Mouse (Mus musculus) 416B (cell line): Measurements from ENCODE around the gene Nfam1.

Source experiments
- DNase-seq: peaks from one replicate; pipeline ENCODE4 v3.0.0; 2011; ENCODE audit warnings: low read depth

Nfam1 gene

DNA sequence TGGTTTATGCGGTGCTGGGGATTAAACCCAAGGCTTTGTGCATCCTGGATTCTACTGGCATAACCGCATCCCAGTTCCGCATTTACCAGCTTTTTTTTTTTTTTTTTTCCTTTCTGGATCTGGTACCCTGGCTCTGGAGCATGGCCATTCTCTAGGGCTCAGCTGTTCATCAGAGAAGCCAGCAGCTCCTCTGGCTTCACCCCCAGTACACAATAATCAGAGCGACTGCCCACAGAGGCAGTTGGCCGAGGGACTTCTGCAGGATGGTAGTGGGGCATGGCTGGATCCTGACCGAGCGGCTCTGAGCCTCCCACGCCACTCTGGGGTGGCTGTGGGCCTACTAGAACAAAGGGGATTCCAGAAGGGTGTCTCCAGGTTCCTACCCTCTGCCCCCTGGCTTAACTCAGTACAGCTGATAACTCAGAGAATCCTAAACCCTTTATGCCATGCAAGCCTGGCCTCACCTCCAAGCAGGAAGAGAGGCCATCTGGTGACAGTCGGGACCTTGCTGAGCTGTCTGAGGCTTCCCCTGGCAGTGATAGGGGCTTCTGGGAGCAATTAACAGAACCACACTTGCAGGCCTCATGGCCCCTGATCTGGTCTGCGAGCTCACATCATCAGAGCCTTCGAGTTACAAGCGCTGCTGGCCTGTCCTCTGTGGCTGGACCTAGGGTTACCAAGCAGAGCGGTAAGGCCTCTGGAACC lies 40.9 kb downstream of the Nfam1 start:
- DNase-seq = no peak

DNA sequence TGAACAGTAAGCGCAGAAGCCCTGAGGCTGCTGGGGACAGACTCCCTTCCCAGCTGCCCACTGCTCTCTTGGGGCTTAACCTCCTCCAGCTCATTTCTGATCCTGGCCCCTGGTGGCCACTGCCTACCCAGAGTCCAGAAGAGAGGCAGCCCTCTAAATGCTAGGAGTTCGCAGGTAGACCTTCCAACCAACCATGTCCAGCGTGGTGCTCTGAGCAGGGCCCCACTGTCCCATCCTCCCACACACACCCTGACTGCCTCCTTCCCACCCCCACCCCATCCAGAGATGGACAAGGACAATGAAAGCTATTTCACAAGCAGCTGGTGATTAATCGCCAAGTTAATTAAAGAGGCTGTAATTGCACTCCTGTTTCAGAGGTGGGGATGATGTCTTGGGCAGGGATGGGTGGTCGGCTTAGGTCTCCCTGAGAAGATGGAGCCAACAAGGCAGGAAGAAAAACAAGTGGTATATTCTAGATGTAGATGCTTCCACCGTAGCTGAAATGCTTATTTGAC lies 43.9 kb downstream of the Nfam1 start:
- DNase-seq = no peak

DNA sequence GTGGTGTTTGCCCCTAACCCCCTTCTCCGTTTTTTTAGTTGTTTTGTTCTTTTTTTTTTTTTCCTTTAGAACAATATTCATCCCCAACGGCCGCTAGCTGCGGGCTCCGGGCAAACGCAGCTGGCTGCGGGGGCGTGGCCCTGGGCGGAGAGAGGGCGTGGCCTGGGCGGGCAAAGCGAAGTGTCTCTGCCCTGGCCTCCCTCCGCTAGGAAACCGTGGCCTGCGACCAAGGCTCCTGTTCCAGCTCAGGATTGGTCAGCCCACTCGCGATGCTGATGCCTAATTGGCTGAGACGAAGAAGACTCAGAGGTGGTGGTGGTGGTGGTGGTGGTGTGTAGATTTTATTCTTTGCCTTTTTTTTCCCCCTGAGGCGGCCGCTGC lies 45.4 kb downstream of the Nfam1 start, which contains the start of gene Tcf20:
Gene Tcf20 (minus strand): TSS at position 141 of the 381 bp plus-strand sequence.
- DNase-seq = peak; percentile 95

DNA sequence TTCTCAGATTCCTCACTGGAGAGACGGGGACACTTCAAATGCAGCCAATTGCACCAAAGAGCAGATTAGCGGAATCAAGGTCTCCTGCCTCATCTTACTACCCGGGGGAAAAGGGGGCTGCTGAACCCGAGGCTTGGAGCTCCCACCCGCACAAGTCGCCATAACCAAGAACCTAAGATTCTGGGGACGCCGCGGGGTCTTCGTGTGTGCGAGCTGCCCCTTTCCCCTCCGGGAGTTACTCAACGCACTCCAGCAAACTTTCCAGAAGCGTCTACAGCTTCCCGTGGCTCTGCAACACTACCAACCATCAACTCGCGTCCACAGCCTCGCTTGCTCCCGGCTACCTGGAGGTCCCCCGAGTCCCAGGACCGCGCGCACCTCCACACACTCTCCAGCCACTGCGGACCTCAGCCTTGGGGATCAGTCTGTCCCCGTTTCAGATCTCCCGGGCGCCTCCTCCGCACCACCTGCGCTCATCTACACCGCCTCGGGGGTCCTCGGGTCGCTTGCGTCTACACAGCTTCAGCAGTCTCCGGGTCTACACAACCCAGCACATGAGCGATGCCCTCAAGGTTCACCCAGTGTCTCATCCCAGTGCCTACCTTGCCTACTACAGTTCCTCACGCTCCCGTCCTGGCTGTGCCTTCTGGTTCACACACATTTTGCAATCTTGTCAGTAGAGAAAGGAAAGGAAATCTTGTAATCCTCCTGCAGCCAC lies 45.9 kb downstream of the Nfam1 start:
- no peak for DNase-seq

DNA sequence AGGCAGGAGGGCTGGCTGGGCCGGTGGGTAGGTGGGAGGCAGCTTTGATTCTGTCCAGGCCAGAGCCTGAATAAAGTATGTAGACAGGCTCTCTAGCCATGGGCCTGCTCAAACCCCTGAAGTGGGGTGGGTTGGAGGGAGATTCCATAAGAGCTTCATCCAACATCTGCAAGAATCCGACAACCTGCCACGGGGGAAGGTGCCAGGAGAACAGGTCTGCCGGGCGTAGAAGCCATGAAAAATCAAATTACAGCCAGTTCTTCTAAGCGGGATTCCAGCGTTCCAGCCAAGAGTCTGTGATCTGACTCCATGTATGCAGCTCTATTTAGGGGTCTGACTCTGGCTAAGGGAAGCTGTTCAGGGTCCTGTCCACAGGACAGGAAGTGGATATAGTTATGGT lies 48.5 kb downstream of the Nfam1 start:
- no peak for DNase-seq

DNA sequence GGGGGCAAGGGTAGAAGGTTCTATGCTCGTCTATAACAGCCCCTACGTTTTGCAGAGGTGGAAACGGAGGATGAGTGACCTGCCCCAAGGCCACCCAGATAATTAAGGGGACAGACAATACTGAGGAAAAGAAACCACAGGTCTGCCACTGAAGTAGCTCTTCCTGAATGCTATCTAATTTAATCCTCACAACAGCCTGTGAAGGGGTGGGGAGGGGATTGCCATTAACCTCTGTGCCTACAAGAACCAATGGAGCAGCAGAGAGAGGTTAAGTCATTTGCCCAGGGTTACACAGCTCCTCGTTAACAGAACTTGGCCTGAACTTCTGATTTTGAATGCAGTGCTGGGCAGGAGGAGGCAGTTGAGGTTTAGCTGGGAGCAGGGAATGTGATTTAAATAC lies 49.0 kb downstream of the Nfam1 start:
- peak; percentile 28 for DNase-seq

DNA sequence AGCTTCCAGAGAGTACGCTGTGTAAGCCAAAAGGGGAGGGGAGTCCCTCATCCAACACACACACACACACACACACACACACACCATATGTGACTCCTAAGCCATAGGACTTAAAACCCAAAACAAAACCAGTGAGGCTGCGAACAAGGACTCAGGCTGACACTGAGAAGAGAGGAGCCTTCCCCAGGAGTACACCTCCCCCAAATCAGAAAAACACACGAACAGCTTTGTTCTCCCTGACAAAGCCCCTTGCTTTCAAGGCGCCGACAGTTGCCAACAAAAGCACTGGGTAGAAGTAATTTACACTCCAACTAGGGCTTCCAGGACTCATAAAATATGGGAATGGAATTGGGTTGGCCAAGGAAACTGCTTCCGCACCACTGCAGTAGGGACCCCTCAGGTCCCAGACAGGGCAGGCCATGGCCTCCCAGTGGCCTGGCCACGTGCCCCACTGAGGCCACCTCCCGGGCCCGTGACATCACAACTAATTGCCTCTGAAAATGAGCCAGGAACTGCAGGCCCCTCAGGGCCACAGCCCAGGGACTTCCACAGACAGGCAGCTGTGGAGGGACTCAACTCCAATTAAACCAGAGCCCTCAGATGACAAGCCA lies 49.6 kb downstream of the Nfam1 start:
- DNase-seq = no peak

DNA sequence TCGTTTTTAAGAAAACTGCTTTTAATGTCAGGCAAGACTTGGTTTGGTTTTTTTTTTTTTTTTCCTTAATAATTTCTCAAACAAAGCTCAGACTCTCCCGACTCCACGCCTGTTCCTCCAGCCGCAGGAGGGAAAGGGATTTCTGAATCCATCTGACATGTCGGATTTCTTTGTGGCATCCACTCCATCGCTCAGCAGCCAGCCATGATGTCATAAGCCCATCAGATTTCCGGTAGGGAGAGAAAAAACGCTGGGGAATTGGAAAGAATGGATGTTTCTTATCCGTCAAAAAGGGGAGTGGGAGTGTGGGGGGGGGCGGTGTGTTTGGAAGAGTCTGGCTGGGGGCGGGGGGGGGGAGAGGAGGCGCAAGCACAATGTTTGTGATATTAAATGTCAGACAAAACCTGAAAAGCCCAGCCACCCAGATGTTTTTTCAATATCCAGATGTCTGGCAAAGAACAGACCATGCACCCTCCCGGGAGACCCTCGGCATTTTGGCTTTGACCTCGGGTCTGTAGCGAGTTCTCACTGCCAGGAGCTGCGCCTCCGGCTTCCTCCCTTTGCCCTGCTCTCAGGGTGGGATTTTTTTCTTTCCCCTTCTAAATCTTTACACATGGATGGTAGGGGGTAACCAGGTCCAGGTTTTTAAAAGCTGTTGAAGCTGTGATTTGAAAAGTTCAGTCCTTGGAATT lies 50.2 kb downstream of the Nfam1 start:
- DNase-seq = no peak

DNA sequence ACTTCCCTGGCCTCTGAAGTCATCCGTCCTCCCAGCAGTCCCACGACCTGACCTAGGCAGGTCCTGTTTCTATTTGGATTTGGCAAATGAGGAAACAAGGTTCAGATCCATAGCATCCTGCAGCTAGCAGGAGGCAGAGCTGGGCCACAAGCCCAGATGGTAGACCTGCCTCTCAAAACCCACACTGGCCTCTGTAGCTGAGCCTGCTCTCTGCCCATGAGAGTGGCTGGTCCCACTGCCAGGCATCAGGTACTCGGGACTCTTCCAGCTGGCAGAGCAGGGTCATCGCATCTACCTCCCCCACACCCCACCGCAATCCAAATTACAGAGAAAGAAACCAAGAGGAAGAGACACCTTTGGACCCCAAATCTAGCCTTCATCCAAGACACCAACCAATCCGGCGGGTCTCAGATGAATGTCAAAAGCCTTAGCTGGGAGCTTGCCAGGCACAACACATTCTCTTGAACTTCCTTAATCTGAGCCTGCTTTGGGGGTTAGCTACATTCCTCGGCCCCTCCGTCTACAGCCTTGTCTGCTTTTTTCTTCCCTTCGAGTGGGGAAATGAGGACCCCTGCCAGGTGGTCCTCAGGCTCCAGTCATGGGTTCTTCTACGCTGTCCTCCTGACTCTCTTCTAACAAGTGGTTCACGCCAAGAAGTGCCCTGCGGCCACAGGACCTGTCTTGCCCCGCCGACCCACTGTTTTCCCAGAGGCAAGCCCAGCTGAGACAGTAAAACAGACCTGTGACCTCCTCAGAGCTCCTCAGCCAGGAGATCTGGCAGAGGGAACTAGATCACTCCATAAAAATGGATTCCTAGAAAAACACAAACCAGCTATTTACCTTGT lies 51.2 kb downstream of the Nfam1 start:
- no peak for DNase-seq

DNA sequence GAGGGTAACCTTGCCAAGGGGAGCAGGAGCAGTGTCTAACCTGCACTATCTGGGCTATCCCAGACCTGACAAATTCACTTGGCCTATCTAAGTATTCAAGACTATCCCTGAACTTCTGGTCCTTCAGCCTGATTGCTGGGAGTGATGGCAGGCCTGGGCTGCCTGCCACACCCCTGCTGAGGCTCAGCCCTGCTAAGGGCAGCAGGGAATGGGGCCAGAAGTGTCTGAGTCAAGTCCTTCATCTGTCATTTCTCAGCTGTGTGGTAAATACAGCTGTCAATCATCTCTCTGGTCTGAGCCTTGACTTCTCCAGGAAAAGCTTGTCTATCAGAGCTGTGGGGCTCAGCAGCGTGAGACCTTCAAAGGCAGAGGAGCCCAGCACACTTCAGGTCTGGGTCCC lies 53.6 kb downstream of the Nfam1 start:
- no peak for DNase-seq

DNA sequence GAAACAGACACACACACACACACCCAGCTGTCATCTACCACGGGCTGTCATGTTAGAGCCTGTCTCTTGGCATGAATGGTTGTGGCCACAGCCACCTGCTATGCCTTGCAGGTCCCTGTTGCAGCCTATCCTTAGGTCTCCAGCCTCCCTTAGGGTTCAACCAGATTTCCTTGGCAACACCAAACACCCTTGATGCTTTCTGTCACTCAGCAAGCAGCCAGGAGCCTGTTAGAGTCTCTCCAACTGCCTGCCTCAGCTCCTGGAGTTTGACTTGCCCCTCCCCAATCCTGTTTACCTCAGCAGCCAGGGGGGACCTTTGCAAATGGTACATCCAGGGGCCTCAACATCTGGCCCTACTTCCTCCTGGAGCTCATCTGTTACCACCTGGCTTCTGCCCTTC lies 58.6 kb downstream of the Nfam1 start:
- no peak for DNase-seq

DNA sequence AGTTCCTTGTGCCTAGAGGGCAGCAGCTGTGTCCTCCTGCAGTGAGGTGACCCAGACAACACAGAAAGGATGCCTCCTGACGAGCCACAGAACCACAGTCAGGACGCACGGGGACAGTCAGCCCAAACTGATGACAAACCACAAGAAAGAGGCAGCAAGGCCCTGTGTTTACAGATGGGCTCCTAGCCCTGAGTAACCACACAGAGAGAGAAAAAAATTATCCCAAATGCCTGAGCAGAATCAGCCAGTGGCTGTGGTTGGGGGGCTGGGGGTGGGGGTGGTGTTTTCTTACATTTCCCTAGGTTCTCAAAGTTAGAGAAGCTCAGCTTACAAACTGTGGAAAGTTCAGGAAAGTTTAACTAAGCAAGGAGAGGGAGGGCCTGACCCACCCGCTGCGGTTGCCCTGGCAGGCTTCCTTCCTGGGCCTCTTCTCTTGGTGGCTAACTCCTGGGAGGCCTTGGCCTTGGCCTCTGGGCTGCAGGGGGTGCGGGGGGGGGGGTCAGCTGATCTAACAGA lies 63.8 kb downstream of the Nfam1 start:
- peak; percentile 97 for DNase-seq

DNA sequence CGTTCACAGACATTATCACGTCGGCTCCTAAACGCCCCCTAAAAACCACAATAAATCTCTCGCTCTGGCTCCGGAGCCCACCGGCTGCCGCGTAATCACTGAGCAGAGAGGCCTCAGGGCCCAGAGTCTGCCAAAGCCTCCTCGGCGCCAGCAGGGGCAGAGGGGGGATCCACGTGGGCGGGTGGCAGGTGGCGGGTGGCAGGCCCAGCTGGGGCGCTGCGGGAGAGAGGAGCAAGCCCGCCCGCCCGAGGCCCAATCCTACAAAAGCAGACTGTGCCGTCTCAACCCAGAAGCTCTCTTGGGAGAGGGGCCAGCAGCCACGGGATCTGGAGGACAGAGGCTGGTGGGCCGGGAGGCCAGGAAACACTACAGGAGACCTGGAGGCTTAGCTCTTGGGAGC lies 64.7 kb downstream of the Nfam1 start:
- no peak for DNase-seq

DNA sequence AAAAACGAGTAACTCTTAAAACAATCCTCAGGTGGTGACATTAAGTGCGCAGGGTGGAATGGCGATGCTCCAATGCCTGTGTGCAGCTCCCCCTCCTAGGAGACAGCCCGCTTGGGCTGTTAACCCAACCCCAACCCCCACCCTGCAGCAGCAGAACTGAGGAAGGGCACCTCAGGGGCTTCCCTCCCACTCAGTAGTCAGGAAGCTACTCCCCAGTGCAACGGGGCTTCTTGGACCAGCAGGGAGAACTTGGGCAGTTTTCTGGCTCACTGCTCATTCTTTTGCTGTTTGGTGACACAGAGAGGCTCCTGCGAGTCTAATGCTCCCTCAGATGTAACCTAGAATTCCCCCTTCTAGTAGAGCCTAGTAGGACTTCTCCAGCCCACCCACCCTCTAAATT lies 65.2 kb downstream of the Nfam1 start:
- DNase-seq = no peak

DNA sequence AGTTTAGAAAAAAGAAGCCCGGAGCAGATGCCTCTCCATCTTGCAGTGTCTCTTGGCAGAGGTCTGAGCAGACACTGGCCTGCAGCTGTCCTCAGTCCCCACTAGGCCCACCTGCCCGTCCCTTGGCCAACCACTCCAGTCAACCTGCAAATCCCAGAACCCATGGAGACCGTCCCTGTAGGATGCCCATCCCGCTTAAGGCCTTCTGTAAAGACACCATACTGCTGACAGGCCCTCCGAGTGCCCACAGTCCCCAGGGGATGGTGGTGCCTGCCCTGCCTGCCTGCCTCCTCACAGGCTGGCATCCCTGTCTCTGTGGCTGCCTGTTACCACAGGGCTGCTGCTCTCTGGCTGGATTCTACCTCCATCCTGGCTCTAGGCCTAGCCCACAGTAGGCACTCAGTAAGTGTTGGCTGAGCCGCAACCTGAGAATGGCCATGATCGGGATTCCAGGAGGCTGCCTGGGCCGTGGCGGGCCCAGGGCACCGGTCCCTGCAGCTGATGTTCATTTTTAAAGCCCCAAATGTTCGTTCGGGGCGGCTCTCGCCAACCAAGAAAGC lies 68.8 kb downstream of the Nfam1 start:
- DNase-seq = no peak

DNA sequence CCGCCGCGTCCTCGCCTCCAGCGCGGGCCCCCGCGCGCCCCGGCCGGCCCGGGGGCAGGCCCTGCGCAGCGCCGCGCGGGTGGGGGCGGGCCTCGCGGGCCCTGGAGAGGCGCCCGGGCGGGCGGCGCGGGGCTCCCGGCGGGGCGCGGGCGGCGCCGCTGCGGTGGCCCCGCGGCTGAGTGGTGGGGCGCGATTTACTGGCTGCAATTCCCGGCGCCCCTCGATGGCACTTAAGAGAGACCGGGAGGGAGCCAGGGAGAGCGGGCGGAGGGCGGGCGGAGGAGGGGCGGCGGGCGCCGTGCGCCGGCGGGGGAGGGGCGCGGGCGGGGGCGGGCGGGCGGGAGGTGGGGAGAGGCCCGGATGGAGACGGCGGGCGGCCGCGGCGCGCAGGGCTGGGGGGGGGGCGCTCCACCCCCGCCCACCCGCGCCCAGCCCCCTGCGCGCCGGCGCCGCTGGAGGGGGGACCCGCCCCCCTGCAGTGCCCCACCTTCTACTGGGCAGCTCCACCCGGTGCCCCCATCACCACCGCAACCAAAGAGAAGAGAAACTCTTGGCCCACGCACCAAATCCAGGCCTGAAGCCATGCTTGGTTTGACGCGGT lies 69.5 kb downstream of the Nfam1 start:
- DNase-seq = no peak

DNA sequence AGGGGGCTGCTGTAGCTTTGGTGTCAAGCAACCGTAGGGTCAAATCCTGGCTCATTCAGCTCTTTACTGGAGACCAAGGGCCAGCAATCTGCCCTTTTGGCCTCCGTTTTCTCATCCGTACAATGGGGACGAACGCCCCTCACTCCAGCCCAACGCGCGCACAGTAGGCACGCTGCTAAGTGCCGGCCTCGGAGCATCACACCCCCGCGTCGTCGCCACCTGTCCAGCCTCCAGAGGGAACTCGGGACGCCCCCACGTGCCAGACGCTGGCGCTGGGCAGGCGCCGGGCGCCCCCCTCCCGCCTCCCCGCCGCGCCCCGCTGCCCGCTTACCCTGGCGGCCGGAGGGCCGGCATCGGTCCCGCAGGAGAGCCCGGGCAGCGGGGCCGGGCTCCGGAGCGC lies 70.0 kb downstream of the Nfam1 start:
- DNase-seq = no peak

DNA sequence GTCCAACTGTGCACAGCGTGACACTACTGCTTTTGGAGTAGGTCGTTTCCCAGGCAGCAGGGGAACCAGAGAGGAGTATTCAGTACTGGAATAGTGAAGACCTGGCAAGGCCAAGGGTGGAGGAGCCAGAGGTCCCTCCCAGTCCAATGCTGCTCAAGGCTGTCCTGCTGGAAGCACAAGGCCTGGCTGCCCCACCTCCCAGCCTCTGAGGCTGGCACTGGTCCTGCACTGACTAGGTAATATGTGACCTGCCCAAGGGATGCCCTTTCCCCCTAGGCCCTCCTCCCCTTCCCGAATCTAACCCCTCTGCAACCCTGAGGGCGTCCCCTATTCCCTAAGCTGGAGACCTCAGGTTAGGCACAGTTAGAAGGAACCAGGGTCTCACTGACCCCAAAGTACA lies 70.6 kb downstream of the Nfam1 start:
- no peak for DNase-seq

DNA sequence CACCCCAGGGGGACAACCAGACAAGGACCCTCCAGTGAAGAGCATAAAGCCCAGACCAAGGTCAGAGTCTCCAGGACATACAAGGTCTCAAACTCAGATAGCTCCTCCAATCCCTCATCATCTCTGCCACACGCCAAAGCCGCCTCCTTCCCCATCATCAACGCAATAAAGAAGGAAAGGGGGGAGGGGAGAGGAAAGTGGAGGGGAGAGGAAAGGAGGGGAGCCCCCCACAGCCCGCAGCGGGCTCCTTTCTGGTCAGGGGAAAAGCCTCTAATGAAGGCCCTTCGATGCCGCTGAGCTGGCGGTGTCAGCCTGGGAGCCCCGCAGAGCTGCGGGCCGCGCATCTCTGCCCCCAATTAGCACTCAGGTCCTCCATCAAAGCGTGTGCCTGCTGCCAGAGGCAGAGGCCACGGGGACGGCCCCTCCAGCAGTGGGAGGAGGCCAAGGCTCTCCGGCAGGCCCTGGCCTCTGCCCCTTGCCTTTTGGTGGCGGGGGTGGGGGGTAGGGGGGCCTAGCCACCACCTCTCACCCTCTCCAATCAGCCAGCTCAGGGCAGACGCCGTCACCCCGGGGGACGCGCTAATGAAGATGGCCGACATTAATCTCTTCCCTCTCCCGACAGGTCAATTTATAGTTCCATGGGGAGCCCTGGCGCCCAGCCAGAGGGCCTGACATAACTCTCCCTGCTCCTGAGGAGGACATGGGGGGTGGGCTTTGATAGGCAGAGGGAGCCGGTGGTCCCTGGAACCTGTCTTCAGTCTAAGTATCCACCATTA lies 72.1 kb downstream of the Nfam1 start:
- no peak for DNase-seq

DNA sequence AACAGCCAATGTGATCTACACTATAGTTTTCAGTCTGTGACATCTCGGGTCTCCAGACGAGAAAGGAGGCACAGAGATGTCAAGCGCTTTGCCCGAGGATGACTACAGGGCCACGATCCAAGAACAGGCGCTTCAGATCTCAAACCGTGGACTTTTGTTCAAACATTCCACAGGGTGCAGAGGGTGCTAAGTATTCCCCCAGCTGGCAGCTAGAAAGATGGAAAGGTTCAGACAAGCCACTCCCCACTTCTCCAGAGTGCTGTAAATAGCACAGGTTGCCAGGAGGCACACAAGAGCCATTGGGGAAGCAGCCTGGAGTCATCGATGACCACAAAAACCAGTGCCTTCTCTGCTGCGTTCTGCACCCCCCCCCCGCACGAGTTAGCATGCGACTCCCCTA lies 74.0 kb downstream of the Nfam1 start:
- DNase-seq = no peak
